Mouse (Mus musculus): Measurements from ENCODE around the gene Akirin2.
A peak's percentile ranks its signal among the peaks of the same experiment; 100 is the strongest.

Akirin2 gene

GRCm38 (mm10) chr4:34584871-34585607, 34.3 kb downstream of the Akirin2 start:
- DNase-seq (ENCODE audit: low read depth, low spot score) = no peak

- DNase-seq (ENCODE audit: low read depth, low spot score) = no peak
These were observed 52.4 kb downstream of the Akirin2 start for GRCm38 (mm10) chr4:34603123-34603522.

GRCm38 (mm10) chr4:34606658-34607057, 55.9 kb downstream of the Akirin2 start:
- DNase-seq (ENCODE audit: low read depth, low spot score) = no peak

- DNase-seq (ENCODE audit: low read depth, low spot score) = no peak
These were observed 62.9 kb downstream of the Akirin2 start for GRCm38 (mm10) chr4:34613571-34614145.

- peak; percentile 96 for DNase-seq (ENCODE audit: low read depth, low spot score)
These were observed 63.9 kb downstream of the Akirin2 start, which contains the start of the genes Orc3 and Rars2 for GRCm38 (mm10) chr4:34614630-34615094. Gene Orc3, minus strand, starts transcription at chr4:34614944. Gene Rars2, plus strand, starts transcription at chr4:34614957.

DNA sequence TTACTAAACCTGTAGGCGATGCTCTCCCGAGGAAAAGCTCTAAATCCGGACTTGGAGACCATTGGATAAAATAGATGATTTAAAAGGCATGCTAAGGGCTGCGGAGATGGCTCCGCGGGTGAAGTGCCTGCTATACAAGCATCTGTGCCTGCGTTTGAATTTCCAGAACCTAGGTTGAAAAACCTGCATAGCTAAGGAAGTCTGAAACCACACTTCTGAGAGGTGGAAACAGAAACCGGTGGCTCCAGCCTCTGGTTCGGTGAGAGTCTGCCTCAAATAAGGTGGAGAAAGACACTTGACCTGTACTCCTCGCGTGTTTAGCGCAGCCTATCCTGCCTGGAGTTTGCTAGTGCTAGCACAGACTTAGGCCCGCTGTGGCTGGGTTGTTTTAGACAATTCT, 64.6 kb downstream of the Akirin2 start:
- DNase-seq (ENCODE audit: low read depth, low spot score) = peak; percentile 13

GRCm38 (mm10) chr4:34616146-34616545, 65.4 kb downstream of the Akirin2 start:
- DNase-seq (ENCODE audit: low read depth, low spot score) = no peak
